Mouse (Mus musculus): ENCODE results near the gene B9d2. TPM values are rescaled to one million over a fixed set of nuclear protein-coding genes. Genes with fewer than 3 reads are reported as not detected.

The B9d2 gene
- total RNA-seq, 1 experiment, result 5.5 TPM

GRCm38 (mm10) chr7:25689603-25690021 is 9.0 kb downstream of the B9d2 start:
- Histone ChIP-seq H3K36me3 (ENCODE audit: control insufficient read depth, insufficient read depth, low read length, poor library complexity, severe bottlenecking) (no peaks in the 10 kb centered on the region), H3K27ac (ENCODE audit: insufficient read depth, low read depth, low read length, poor library complexity, severe bottlenecking) (no peak overlapping the region), H3K4me3 (ENCODE audit: insufficient read depth in 1 of 2, low read depth in 1 of 2, low read length in 2 of 2, poor library complexity in 1 of 2, severe bottlenecking in 1 of 2) (peak overlapping the region; percentile 46 to 77; a peak in 3 of 4 replicates), H3K4me1 (ENCODE audit: control insufficient read depth in 2 of 2, insufficient read depth in 2 of 2, low read length in 2 of 2, poor library complexity in 1 of 2) (peaks cover 0 to 5% of the 10 kb centered on the region in 2 experiments; a peak in 1 of 4 replicates), H3K9me3 (ENCODE audit: control insufficient read depth, insufficient read depth, low read depth, low read length) (no peaks in the 10 kb centered on the region), H3K9ac (ENCODE audit: insufficient read depth, low read depth, low read length, poor library complexity, severe bottlenecking) (no peak overlapping the region)
- no peak for TF ChIP-seq MAFK (IDR thresholded peaks at IDR 0.05; ENCODE audit: insufficient read depth, low read depth, low read length)
- TF ChIP-seq HCFC1 (IDR thresholded peaks at IDR 0.05; ENCODE audit: borderline replicate concordance, insufficient read depth, low read length), result no peak
- TF ChIP-seq ZNF384 (IDR thresholded peaks at IDR 0.05; ENCODE audit: low read depth, low read length), result no peak
- no peak for TF ChIP-seq CHD2 (IDR thresholded peaks at IDR 0.05; ENCODE audit: low read depth, low read length)
- no peak for TF ChIP-seq ZC3H11A (IDR thresholded peaks at IDR 0.05; ENCODE audit: borderline replicate concordance, low read depth, low read length)
- in situ Hi-C loops (cut with MboI; ENCODE audit: low sequenced_read_pairs in 2 of 2, unreplicated experiment in 2 of 2), result no loop called here
- no peak for DNase-seq (ENCODE audit: low read depth, low spot score)

DNA sequence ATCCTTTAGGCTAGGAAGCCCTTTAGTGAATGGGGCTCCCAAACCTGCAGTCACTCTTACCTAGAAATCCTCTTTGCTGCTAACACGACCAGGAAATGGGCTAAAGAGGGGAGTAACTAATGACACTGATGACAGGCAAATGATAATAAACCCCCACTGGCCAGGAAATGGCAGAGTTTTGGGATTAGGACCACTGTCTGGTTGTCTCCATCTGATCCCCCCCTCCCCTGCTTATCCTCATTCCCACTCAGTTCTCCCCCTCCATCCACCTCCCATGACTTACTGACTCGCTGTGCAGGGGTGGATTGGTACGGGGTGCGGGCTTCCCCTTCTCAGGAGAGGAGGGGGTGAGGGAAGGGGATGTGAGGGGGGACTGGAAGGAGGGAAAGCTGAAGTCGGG is 9.5 kb downstream of the B9d2 start:
- no peak overlapping the region for H3K4me3 ChIP-seq (ENCODE audit: insufficient read depth in 1 of 2, low read depth in 1 of 2, low read length in 2 of 2, poor library complexity in 1 of 2, severe bottlenecking in 1 of 2)
- H3K9ac ChIP-seq (ENCODE audit: insufficient read depth, low read depth, low read length, poor library complexity, severe bottlenecking), result no peak overlapping the region
- no peak overlapping the region for H3K27ac ChIP-seq (ENCODE audit: insufficient read depth, low read depth, low read length, poor library complexity, severe bottlenecking)
- in situ Hi-C loops (cut with MboI; ENCODE audit: low sequenced_read_pairs in 2 of 2, unreplicated experiment in 2 of 2), result no loop called here
- no peaks in the 10 kb centered on the region for H3K36me3 ChIP-seq (ENCODE audit: control insufficient read depth, insufficient read depth, low read length, poor library complexity, severe bottlenecking)
- TF ChIP-seq HCFC1 (IDR thresholded peaks at IDR 0.05; ENCODE audit: borderline replicate concordance, insufficient read depth, low read length) (no peak), ZNF384 (IDR thresholded peaks at IDR 0.05; ENCODE audit: low read depth, low read length) (no peak), ZC3H11A (IDR thresholded peaks at IDR 0.05; ENCODE audit: borderline replicate concordance, low read depth, low read length) (no peak)
- DNase-seq (ENCODE audit: low read depth, low spot score), result no peak
- peaks cover 0 to 5% of the 10 kb centered on the region in 2 experiments; a peak in 1 of 4 replicates for H3K4me1 ChIP-seq (ENCODE audit: control insufficient read depth in 2 of 2, insufficient read depth in 2 of 2, low read length in 2 of 2, poor library complexity in 1 of 2)
- H3K9me3 ChIP-seq (ENCODE audit: control insufficient read depth, insufficient read depth, low read depth, low read length), result no peaks in the 10 kb centered on the region

GRCm38 (mm10) chr7:25694104-25694503 is 13.5 kb downstream of the B9d2 start:
- no peaks in the 10 kb centered on the region for H3K9me3 ChIP-seq (ENCODE audit: control insufficient read depth, insufficient read depth, low read depth, low read length)
- no peak overlapping the region for H3K4me3 ChIP-seq (ENCODE audit: insufficient read depth in 1 of 2, low read depth in 1 of 2, low read length in 2 of 2, poor library complexity in 1 of 2, severe bottlenecking in 1 of 2)
- TF ChIP-seq MAFK (IDR thresholded peaks at IDR 0.05; ENCODE audit: insufficient read depth, low read depth, low read length) (no peak), HCFC1 (IDR thresholded peaks at IDR 0.05; ENCODE audit: borderline replicate concordance, insufficient read depth, low read length) (no peak), CHD2 (IDR thresholded peaks at IDR 0.05; ENCODE audit: low read depth, low read length) (no peak), ZNF384 (IDR thresholded peaks at IDR 0.05; ENCODE audit: low read depth, low read length) (no peak), ZC3H11A (IDR thresholded peaks at IDR 0.05; ENCODE audit: borderline replicate concordance, low read depth, low read length) (no peak)
- peaks cover 0 to 3% of the 10 kb centered on the region in 2 experiments; a peak in 1 of 4 replicates for H3K4me1 ChIP-seq (ENCODE audit: control insufficient read depth in 2 of 2, insufficient read depth in 2 of 2, low read length in 2 of 2, poor library complexity in 1 of 2)
- no peak for DNase-seq (ENCODE audit: low read depth, low spot score)
- no peak overlapping the region for H3K9ac ChIP-seq (ENCODE audit: insufficient read depth, low read depth, low read length, poor library complexity, severe bottlenecking)
- in situ Hi-C loops (cut with MboI; ENCODE audit: low sequenced_read_pairs in 2 of 2, unreplicated experiment in 2 of 2), result no loop called here
- no peaks in the 10 kb centered on the region for H3K36me3 ChIP-seq (ENCODE audit: control insufficient read depth, insufficient read depth, low read length, poor library complexity, severe bottlenecking)
- H3K27ac ChIP-seq (ENCODE audit: insufficient read depth, low read depth, low read length, poor library complexity, severe bottlenecking), result no peak overlapping the region

DNA sequence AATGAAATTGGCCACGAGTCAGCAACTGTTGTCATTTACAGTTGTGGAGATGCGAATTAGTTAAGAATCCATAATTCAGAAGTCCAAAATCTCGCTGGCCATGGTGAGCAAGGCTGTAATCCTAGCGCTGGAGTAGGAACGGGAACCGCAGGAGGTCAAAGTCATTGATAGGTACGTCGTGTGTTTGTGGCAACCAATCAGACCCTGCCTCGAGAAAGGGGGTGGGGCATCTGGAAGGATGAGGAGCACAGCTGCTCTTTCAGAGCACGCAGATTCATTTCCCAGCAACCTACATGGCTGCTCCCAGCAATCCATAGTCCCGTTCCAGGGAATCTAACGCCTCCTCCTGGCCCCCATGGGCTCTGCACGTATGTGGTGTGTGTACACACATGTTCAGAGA is 19.3 kb downstream of the B9d2 start:
- TF ChIP-seq HCFC1 (IDR thresholded peaks at IDR 0.05; ENCODE audit: borderline replicate concordance, insufficient read depth, low read length) (no peak), ZNF384 (IDR thresholded peaks at IDR 0.05; ENCODE audit: low read depth, low read length) (0 out of 2 replicates have a peak, but pooled peaks have one; percentile 29)
- no peak overlapping the region for H3K27ac ChIP-seq (ENCODE audit: insufficient read depth, low read depth, low read length, poor library complexity, severe bottlenecking)
- in situ Hi-C loops (cut with MboI; ENCODE audit: low sequenced_read_pairs in 2 of 2, unreplicated experiment in 2 of 2), result no loop called here
- H3K9ac ChIP-seq (ENCODE audit: insufficient read depth, low read depth, low read length, poor library complexity, severe bottlenecking), result no peak overlapping the region
- no peak for DNase-seq (ENCODE audit: low read depth, low spot score)
- no peaks in the 10 kb centered on the region for H3K9me3 ChIP-seq (ENCODE audit: control insufficient read depth, insufficient read depth, low read depth, low read length)
- no peaks in the 10 kb centered on the region for H3K36me3 ChIP-seq (ENCODE audit: control insufficient read depth, insufficient read depth, low read length, poor library complexity, severe bottlenecking)
- no peak overlapping the region for H3K4me3 ChIP-seq (ENCODE audit: insufficient read depth in 1 of 2, low read depth in 1 of 2, low read length in 2 of 2, poor library complexity in 1 of 2, severe bottlenecking in 1 of 2)
- peaks cover 0 to 1% of the 10 kb centered on the region in 2 experiments; a peak in 1 of 4 replicates for H3K4me1 ChIP-seq (ENCODE audit: control insufficient read depth in 2 of 2, insufficient read depth in 2 of 2, low read length in 2 of 2, poor library complexity in 1 of 2)

DNA sequence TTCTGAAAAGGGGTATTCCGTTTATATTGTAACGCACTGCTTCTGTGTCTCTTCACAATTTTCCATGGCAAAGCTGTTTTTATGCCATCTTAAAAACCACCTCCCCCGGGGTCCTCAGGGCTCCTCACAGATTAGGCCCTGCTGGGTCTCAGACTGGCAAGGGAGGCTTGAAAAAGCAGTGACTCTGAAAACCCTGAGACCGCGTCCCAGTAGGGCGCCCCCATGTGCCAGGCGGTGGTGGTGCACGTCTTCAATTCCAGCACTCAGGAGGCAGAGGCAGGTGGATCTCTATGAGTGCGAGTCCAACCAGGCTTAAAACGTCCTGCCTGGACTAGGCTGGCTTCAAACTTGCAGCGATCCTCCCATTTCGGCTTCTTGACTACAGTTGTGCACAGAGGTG is 20.2 kb downstream of the B9d2 start:
- no peak overlapping the region for H3K27ac ChIP-seq (ENCODE audit: insufficient read depth, low read depth, low read length, poor library complexity, severe bottlenecking)
- TF ChIP-seq ZC3H11A (IDR thresholded peaks at IDR 0.05; ENCODE audit: borderline replicate concordance, low read depth, low read length) (no peak), HCFC1 (IDR thresholded peaks at IDR 0.05; ENCODE audit: borderline replicate concordance, insufficient read depth, low read length) (no peak), MAFK (IDR thresholded peaks at IDR 0.05; ENCODE audit: insufficient read depth, low read depth, low read length) (no peak), CHD2 (IDR thresholded peaks at IDR 0.05; ENCODE audit: low read depth, low read length) (no peak), ZNF384 (IDR thresholded peaks at IDR 0.05; ENCODE audit: low read depth, low read length) (no peak)
- H3K4me1 ChIP-seq (ENCODE audit: control insufficient read depth in 2 of 2, insufficient read depth in 2 of 2, low read length in 2 of 2, poor library complexity in 1 of 2), result peaks cover 0 to 5% of the 10 kb centered on the region in 2 experiments; a peak in 1 of 4 replicates
- no peaks in the 10 kb centered on the region for H3K9me3 ChIP-seq (ENCODE audit: control insufficient read depth, insufficient read depth, low read depth, low read length)
- DNase-seq (ENCODE audit: low read depth, low spot score), result no peak
- H3K9ac ChIP-seq (ENCODE audit: insufficient read depth, low read depth, low read length, poor library complexity, severe bottlenecking), result no peak overlapping the region
- in situ Hi-C loops (cut with MboI; ENCODE audit: low sequenced_read_pairs in 2 of 2, unreplicated experiment in 2 of 2), result no loop called here
- H3K36me3 ChIP-seq (ENCODE audit: control insufficient read depth, insufficient read depth, low read length, poor library complexity, severe bottlenecking), result no peaks in the 10 kb centered on the region
- H3K4me3 ChIP-seq (ENCODE audit: insufficient read depth in 1 of 2, low read depth in 1 of 2, low read length in 2 of 2, poor library complexity in 1 of 2, severe bottlenecking in 1 of 2), result no peak overlapping the region
